Mouse (Mus musculus) NIH3T3 (cell line): ENCODE data around the gene Mettl16.

Experiments
- DNase-seq: peaks from one replicate; pipeline ENCODE4 v3.0.0-alpha.2; 2012; ENCODE audit warnings: low read depth

Gene Mettl16

GRCm38 (mm10) chr11:74770595-74771207, at the start of gene Mettl16:
Mettl16 (plus strand) TSS chr11:74770830.
- DNase-seq, result peak; percentile 98

GRCm38 (mm10) chr11:74721141-74721540, 49.5 kb upstream of the Mettl16 start:
- DNase-seq, result no peak

GRCm38 (mm10) chr11:74721971-74722370, 48.7 kb upstream of the Mettl16 start:
- no peak for DNase-seq

GRCm38 (mm10) chr11:74723357-74724234, 47.0 kb upstream of the Mettl16 start:
- peak; percentile 93 for DNase-seq

- DNase-seq, result peak; percentile 97
Measured at GRCm38 (mm10) chr11:74724235-74724791, 46.3 kb upstream of the Mettl16 start, which contains the start of gene Pafah1b1. Pafah1b1 (minus strand) TSS chr11:74724670.

GRCm38 (mm10) chr11:74725181-74725580, 45.4 kb upstream of the Mettl16 start:
- DNase-seq, result no peak

- DNase-seq, result no peak
Measured at GRCm38 (mm10) chr11:74734917-74735316, 35.7 kb upstream of the Mettl16 start.

- DNase-seq, result no peak
Measured at GRCm38 (mm10) chr11:74737861-74738260, 32.8 kb upstream of the Mettl16 start.

GRCm38 (mm10) chr11:74748022-74748421, 22.6 kb upstream of the Mettl16 start:
- DNase-seq, result peak; percentile 55

GRCm38 (mm10) chr11:74749241-74749640, 21.4 kb upstream of the Mettl16 start:
- DNase-seq, result no peak

GRCm38 (mm10) chr11:74750662-74751351, 19.8 kb upstream of the Mettl16 start:
- DNase-seq, result no peak

- no peak for DNase-seq
Measured at GRCm38 (mm10) chr11:74751352-74752066, 19.1 kb upstream of the Mettl16 start.

GRCm38 (mm10) chr11:74756631-74757030, 14.0 kb upstream of the Mettl16 start:
- no peak for DNase-seq

GRCm38 (mm10) chr11:74761011-74761705, 9.5 kb upstream of the Mettl16 start:
- DNase-seq, result no peak

- DNase-seq, result peak; percentile 42
Measured at GRCm38 (mm10) chr11:74763960-74764625, 6.5 kb upstream of the Mettl16 start.

GRCm38 (mm10) chr11:74767469-74767868, 3.2 kb upstream of the Mettl16 start:
- no peak for DNase-seq

GRCm38 (mm10) chr11:74768045-74768444, 2.6 kb upstream of the Mettl16 start:
- DNase-seq, result peak; percentile 47

- no peak for DNase-seq
Measured at GRCm38 (mm10) chr11:74770037-74770436, 593 bp upstream of the Mettl16 start.

- peak; percentile 51 for DNase-seq
Measured at GRCm38 (mm10) chr11:74771234-74771633, 604 bp downstream of the Mettl16 start.

- no peak for DNase-seq
Measured at GRCm38 (mm10) chr11:74771650-74772049, 1.0 kb downstream of the Mettl16 start.
